Mouse (Mus musculus) CD4-positive, CD25-positive, alpha-beta regulatory T cell (primary cell): ENCODE measurements around the gene Il6ra. TPM values are rescaled to one million over a fixed set of nuclear protein-coding genes. Genes with fewer than 3 reads are reported as not detected.

Source experiments
- polyA plus RNA-seq: library from polyadenylated mRNA; unstranded; fragments of 100-300 nt; shearing (Covaris generic); gene quantifications from one replicate; pipeline ENCODE4 v1.2.1, GENCODE M21; 2017

The Il6ra gene
- 90.8 TPM for polyA plus RNA-seq

GRCm38 (mm10) chr3:89912543-89913391, at the start of gene Il6ra:
Gene Il6ra, minus strand, starts transcription at chr3:89913196.

GRCm38 (mm10) chr3:89830815-89831591, 82.0 kb downstream of the Il6ra start, which contains the start of gene She:
Gene She, plus strand, starts transcription at chr3:89831370.

Other genes with a start within 250 kb of the Il6ra start
- 107 TPM for gene Adar, start 198.2 kb downstream of the Il6ra start, polyA plus RNA-seq
- 1.8 TPM for gene Chrnb2, start 148.6 kb downstream of the Il6ra start, polyA plus RNA-seq
- 91.8 TPM for gene Ube2q1, start 139.6 kb downstream of the Il6ra start, polyA plus RNA-seq
- 9.0 TPM for gene She, start 81.8 kb downstream of the Il6ra start, polyA plus RNA-seq
- gene Atp8b2, start 50.3 kb upstream of the Il6ra start, polyA plus RNA-seq: 109 TPM
- gene Hax1, start 85.6 kb upstream of the Il6ra start, polyA plus RNA-seq: 95.3 TPM
- gene 4933434E20Rik, start 138.4 kb upstream of the Il6ra start, polyA plus RNA-seq: 143 TPM
- 194 TPM for gene Ubap2l, start 139.4 kb upstream of the Il6ra start, polyA plus RNA-seq
- 970 TPM for gene Tpm3, start 159.5 kb upstream of the Il6ra start, polyA plus RNA-seq
- 0.53 TPM for gene Nup210l, start 190.9 kb upstream of the Il6ra start, polyA plus RNA-seq